21 mouse cellular contexts compared by ENCODE assay signal in genomic region chr6:113662964-113663700, GRCm38 (mm10). TPM values are rescaled to one million over a fixed set of nuclear protein-coding genes. Genes with fewer than 3 reads are reported as not detected.
DNase-seq lines count a peak whose midpoint lies in the region; ATAC-seq and TF ChIP-seq lines count a peak whose summit lies in the region.
"Had no signal": no experiment of that assay in that cellular context is flagged by ENCODE, and none has a peak within 500 bp of the region (broad histone marks: within the 10 kb centered on the region; RNA-seq: fewer than 3 reads in every experiment).

No protein-coding gene starts in this region.

- H3K36me3 ChIP-seq in intestine, postnatal 0 days (ENCODE audit: control insufficient read depth, insufficient read depth): peaks cover 7% of the 10 kb centered on the region
- H3K36me3 ChIP-seq in intestine, embryonic 15.5 days: no peaks in the 10 kb centered on the region
- peaks cover 15% of the 10 kb centered on the region; the same call in 1 of the 2 replicates for H3K36me3 ChIP-seq in macrophage (ENCODE audit: inconsistent target)
- H3K36me3 ChIP-seq in heart, embryonic 11.5 days (ENCODE audit: control insufficient read depth, insufficient read depth, low read length): no peaks in the 10 kb centered on the region
- H3K36me3 ChIP-seq: embryonic facial prominence, embryonic 10.5 days; forebrain, embryonic 10.5 days; midbrain, embryonic 15.5 days; neural tube, embryonic 15.5 days; stomach, embryonic 15.5 days had no signal

- H3K9ac ChIP-seq in intestine, postnatal 0 days (ENCODE audit: low read depth, low read length): no peak overlapping the region
- H3K9ac ChIP-seq in intestine, embryonic 15.5 days: no peak overlapping the region
- H3K9ac ChIP-seq in heart, embryonic 11.5 days (ENCODE audit: low read depth, low read length): no peak overlapping the region
- H3K9ac ChIP-seq: midbrain, embryonic 15.5 days; neural tube, embryonic 15.5 days; stomach, embryonic 15.5 days had no signal

- H3K27ac ChIP-seq in intestine, postnatal 0 days (ENCODE audit: low read depth, low read length): peak overlapping the region; percentile 15; the same call in 1 of the 2 replicates
- no peak overlapping the region for H3K27ac ChIP-seq in intestine, embryonic 15.5 days
- H3K27ac ChIP-seq in macrophage: peak overlapping the region; percentile 94
- no peak overlapping the region for H3K27ac ChIP-seq in heart, embryonic 11.5 days (ENCODE audit: low read depth, low read length)
- H3K27ac ChIP-seq: embryonic facial prominence, embryonic 10.5 days; forebrain, embryonic 10.5 days; midbrain, embryonic 15.5 days; neural tube, embryonic 15.5 days; stomach, embryonic 15.5 days had no signal

- intact Hi-C loops in left cerebral cortex, postnatal 25 days (cut with DNase I): no loop called here

- H3K9me3 ChIP-seq in intestine, postnatal 0 days (ENCODE audit: control insufficient read depth): no peaks in the 10 kb centered on the region
- H3K9me3 ChIP-seq in intestine, embryonic 15.5 days: no peaks in the 10 kb centered on the region
- no peaks in the 10 kb centered on the region for H3K9me3 ChIP-seq in heart, embryonic 11.5 days (replicated peaks; ENCODE audit: control insufficient read depth, low read length)
- H3K9me3 ChIP-seq: embryonic facial prominence, embryonic 10.5 days; neural tube, embryonic 15.5 days; stomach, embryonic 15.5 days had no signal

- peaks cover 19% of the 10 kb centered on the region; the same call in 1 of the 2 replicates for H3K4me1 ChIP-seq in intestine, postnatal 0 days (replicated peaks; ENCODE audit: control insufficient read depth, insufficient read depth, low read length)
- peaks cover 22% of the 10 kb centered on the region for H3K4me1 ChIP-seq in intestine, embryonic 15.5 days (replicated peaks)
- H3K4me1 ChIP-seq in heart, embryonic 11.5 days (ENCODE audit: control insufficient read depth, insufficient read depth, low read length): peaks cover 21% of the 10 kb centered on the region
- H3K4me1 ChIP-seq: midbrain, embryonic 15.5 days; neural tube, embryonic 15.5 days had no signal

- 92% methylated on average over 8 of the region's 8 CpGs for WGBS in intestine, postnatal 0 days
- WGBS in intestine, embryonic 15.5 days: 97% methylated on average over 8 of the region's 8 CpGs
- 72% methylated on average over 8 of the region's 8 CpGs for WGBS in macrophage (ENCODE audit: missing documents)
- WGBS in heart, embryonic 11.5 days (ENCODE audit: insufficient replicate concordance): 95% methylated on average over 8 of the region's 8 CpGs

- no peak for ATAC-seq in intestine, postnatal 0 days
- no peak for ATAC-seq in intestine, embryonic 15.5 days
- no peak for ATAC-seq in heart, embryonic 11.5 days (replicated peaks; ENCODE audit: insufficient number of reproducible peaks, low FRiP score, low TSS enrichment)
- ATAC-seq: midbrain, embryonic 15.5 days had no signal

- H3K79me2 ChIP-seq in macrophage (ENCODE audit: inconsistent target): peaks cover 88% of the 10 kb centered on the region

- no peak overlapping the region for H3K4me3 ChIP-seq in intestine, postnatal 0 days (ENCODE audit: low read depth, low read length)
- no peak overlapping the region for H3K4me3 ChIP-seq in intestine, embryonic 15.5 days (replicated peaks)
- H3K4me3 ChIP-seq in macrophage (ENCODE audit: inconsistent target): no peak overlapping the region
- H3K4me3 ChIP-seq in heart, embryonic 11.5 days (ENCODE audit: low read depth, low read length): no peak overlapping the region
- H3K4me3 ChIP-seq: embryonic facial prominence, embryonic 10.5 days; forebrain, embryonic 10.5 days; midbrain, embryonic 15.5 days; neural tube, embryonic 15.5 days; stomach, embryonic 15.5 days had no signal

- H3K27me3 ChIP-seq in intestine, postnatal 0 days (replicated peaks; ENCODE audit: control insufficient read depth, insufficient read depth, low read length): no peaks in the 10 kb centered on the region
- no peaks in the 10 kb centered on the region for H3K27me3 ChIP-seq in intestine, embryonic 15.5 days (replicated peaks)
- H3K27me3 ChIP-seq in heart, embryonic 11.5 days (ENCODE audit: control insufficient read depth, insufficient read depth, low read length): no peaks in the 10 kb centered on the region
- H3K27me3 ChIP-seq: midbrain, embryonic 15.5 days; neural tube, embryonic 15.5 days; stomach, embryonic 15.5 days had no signal

- no peak overlapping the region for H3K4me2 ChIP-seq in intestine, postnatal 0 days (replicated peaks; ENCODE audit: low read depth)
- no peak overlapping the region for H3K4me2 ChIP-seq in intestine, embryonic 15.5 days (replicated peaks)
- no peak overlapping the region for H3K4me2 ChIP-seq in heart, embryonic 11.5 days
- H3K4me2 ChIP-seq: midbrain, embryonic 15.5 days; neural tube, embryonic 15.5 days; stomach, embryonic 15.5 days had no signal

- peak; percentile 43 for TF ChIP-seq CTCF in intestine, postnatal 0 days (IDR thresholded peaks at IDR 0.05; ENCODE audit: low read depth)

- DNase-seq in B cell, adult 2 months: peak; percentile 74 to 76
- DNase-seq in T-cell, adult 2 months (ENCODE audit: low spot score): peak; percentile 22
- no peak for DNase-seq in frontal cortex, postnatal 14 days (ENCODE audit: low spot score in 2 of 2)
- no peak for DNase-seq in left cerebral cortex, postnatal 25 days (ENCODE audit: low spot score in 2 of 2)
- DNase-seq: adrenal gland, adult 8-10 months; cerebellum, adult 9-10 months; kidney, adult 18-20 months had no signal

RNA-seq across cellular contexts. Expression of gene Irak2, which starts 24.9 kb away (rescaled TPM):
- 21.2 and 26.1 TPM in 2 replicates for polyA plus RNA-seq in intestine, postnatal 0 days (2015; fragmentation: Nextera tagmentation; extraction: Ambion mirVana)
- 11.0 and 13.9 TPM in 2 replicates for polyA plus RNA-seq in intestine, embryonic 15.5 days (2015; fragmentation: Nextera tagmentation; extraction: Ambion mirVana)
- 100 to 1,000 TPM; 124 to 877 (median 414) TPM for total RNA-seq in macrophage (2018; cell fraction: chromatin; rRNA removed)
- 100 to 1,000 TPM in 6 of 26 experiments, 10 to 100 TPM in 20; 31.3 to 188 (median 58.0) TPM for total RNA-seq in macrophage (2018; cell fraction: cytosol; rRNA removed)
- 100 to 1,000 TPM in 23 of 26 experiments, 10 to 100 TPM in 3; 76.4 to 499 (median 338) TPM for total RNA-seq in macrophage (2018; cell fraction: nucleus; rRNA removed)
- 37.2 to 60.7 TPM (median 44.6 TPM) in 3 replicates for polyA plus RNA-seq in macrophage (2018)
- total RNA-seq in left cerebral cortex, postnatal 25 days (2021): 10 to 100 TPM; 18.5 to 21.1 TPM
- polyA plus RNA-seq in heart, embryonic 11.5 days (2014; fragmentation: Nextera tagmentation; extraction: Ambion mirVana): 6.7 and 7.2 TPM in 2 replicates

RNA-seq across cellular contexts. Expression of gene Tatdn2, which starts 33.7 kb away (rescaled TPM):
- polyA plus RNA-seq in intestine, postnatal 0 days (2015; fragmentation: Nextera tagmentation; extraction: Ambion mirVana): 1.1 and 1.5 TPM in 2 replicates
- 0.97 and 1.2 TPM in 2 replicates for polyA plus RNA-seq in intestine, embryonic 15.5 days (2015; fragmentation: Nextera tagmentation; extraction: Ambion mirVana)
- total RNA-seq in macrophage (2018; cell fraction: chromatin; rRNA removed): 100 to 1,000 TPM in 25 of 26 experiments, 10 to 100 TPM in 1; 60.7 to 404 (median 167) TPM
- total RNA-seq in macrophage (2018; cell fraction: cytosol; rRNA removed): 10 to 100 TPM; 34.1 to 79.6 (median 45.1) TPM
- 100 to 1,000 TPM in 14 of 26 experiments, 10 to 100 TPM in 12; 68.7 to 260 (median 106) TPM for total RNA-seq in macrophage (2018; cell fraction: nucleus; rRNA removed)
- 31.1 to 76.3 TPM (median 53.5 TPM) in 3 replicates for polyA plus RNA-seq in macrophage (2018)
- 10 to 100 TPM; 67.1 to 71.7 TPM for total RNA-seq in left cerebral cortex, postnatal 25 days (2021)
- 0.93 and 1.1 TPM in 2 replicates for polyA plus RNA-seq in heart, embryonic 11.5 days (2014; fragmentation: Nextera tagmentation; extraction: Ambion mirVana)

RNA-seq across cellular contexts. Expression of gene Vhl, which starts 39.4 kb away (rescaled TPM):
- 18.4 and 20.6 TPM in 2 replicates for polyA plus RNA-seq in intestine, postnatal 0 days (2015; fragmentation: Nextera tagmentation; extraction: Ambion mirVana)
- polyA plus RNA-seq in intestine, embryonic 15.5 days (2015; fragmentation: Nextera tagmentation; extraction: Ambion mirVana): 33.3 and 37.5 TPM in 2 replicates
- total RNA-seq in macrophage (2018; cell fraction: chromatin; rRNA removed): 10 to 100 TPM in 4 of 26 experiments, 1 to 10 TPM in 22; 2.6 to 11.8 (median 7.7) TPM
- total RNA-seq in macrophage (2018; cell fraction: cytosol; rRNA removed): 10 to 100 TPM in 23 of 26 experiments, 1 to 10 TPM in 3; 7.6 to 18.9 (median 14.0) TPM
- 10 to 100 TPM in 17 of 26 experiments, 1 to 10 TPM in 9; 4.2 to 18.9 (median 11.0) TPM for total RNA-seq in macrophage (2018; cell fraction: nucleus; rRNA removed)
- polyA plus RNA-seq in macrophage (2018): 9.9 to 17.1 TPM (median 13.7 TPM) in 3 replicates
- total RNA-seq in left cerebral cortex, postnatal 25 days (2021): 10 to 100 TPM; 50.4 to 51.4 TPM
- polyA plus RNA-seq in heart, embryonic 11.5 days (2014; fragmentation: Nextera tagmentation; extraction: Ambion mirVana): 31.2 and 40.9 TPM in 2 replicates

RNA-seq across cellular contexts. Expression of gene Ghrl, which starts 56.5 kb away (rescaled TPM):
- polyA plus RNA-seq in intestine, postnatal 0 days (2015; fragmentation: Nextera tagmentation; extraction: Ambion mirVana): 139 and 148 TPM in 2 replicates
- polyA plus RNA-seq in intestine, embryonic 15.5 days (2015; fragmentation: Nextera tagmentation; extraction: Ambion mirVana): 103 and 125 TPM in 2 replicates
- 10 to 100 TPM in 1 of 26 experiments, 1 to 10 TPM in 1, not detected in 24; 1.4 to 12.2 TPM for total RNA-seq in macrophage (2018; cell fraction: chromatin; rRNA removed)
- total RNA-seq in macrophage (2018; cell fraction: cytosol; rRNA removed): not detected
- 1 to 10 TPM in 5 of 26 experiments, not detected in 21; 2.2 to 5.5 (median 3.4) TPM for total RNA-seq in macrophage (2018; cell fraction: nucleus; rRNA removed)
- not detected in 3 replicates for polyA plus RNA-seq in macrophage (2018)
- not detected for total RNA-seq in left cerebral cortex, postnatal 25 days (2021)
- polyA plus RNA-seq in heart, embryonic 11.5 days (2014; fragmentation: Nextera tagmentation; extraction: Ambion mirVana): 0.66 and 0.69 TPM in 2 replicates
- total RNA-seq: G1E; gastrocnemius, postnatal 4 days; heart, postnatal 25 days; left cerebral cortex, postnatal 14 days had no signal
- polyA plus RNA-seq: embryonic facial prominence, embryonic 10.5 days; forebrain, embryonic 10.5 days; G1E; lung, embryonic 16.5 days had no signal

RNA-seq across cellular contexts. Expression of gene Brk1, which starts 58.6 kb away (rescaled TPM):
- polyA plus RNA-seq in intestine, postnatal 0 days (2015; fragmentation: Nextera tagmentation; extraction: Ambion mirVana): 185 and 187 TPM in 2 replicates
- polyA plus RNA-seq in intestine, embryonic 15.5 days (2015; fragmentation: Nextera tagmentation; extraction: Ambion mirVana): 198 and 201 TPM in 2 replicates
- 10 to 100 TPM; 15.4 to 54.4 (median 26.9) TPM for total RNA-seq in macrophage (2018; cell fraction: chromatin; rRNA removed)
- total RNA-seq in macrophage (2018; cell fraction: cytosol; rRNA removed): 100 to 1,000 TPM; 145 to 203 (median 173) TPM
- total RNA-seq in macrophage (2018; cell fraction: nucleus; rRNA removed): 10 to 100 TPM; 32.5 to 92.7 (median 63.3) TPM
- polyA plus RNA-seq in macrophage (2018): 119 to 193 TPM (median 182 TPM) in 3 replicates
- total RNA-seq in left cerebral cortex, postnatal 25 days (2021): 100 to 1,000 TPM; 249 to 254 TPM
- 186 and 188 TPM in 2 replicates for polyA plus RNA-seq in heart, embryonic 11.5 days (2014; fragmentation: Nextera tagmentation; extraction: Ambion mirVana)

Comparison
In these comparisons a context has a peak if more than half of its experiments do, and no peak if none do; other contexts are left out.
1. H3K27ac ChIP-seq: peak in intestine, postnatal 0 days (single experiment) and macrophage (single experiment); none in intestine, embryonic 15.5 days (single experiment) and heart, embryonic 11.5 days (single experiment).
2. DNase-seq: peak in B cell, adult 2 months (2 of 2) and T-cell, adult 2 months (single experiment); none in frontal cortex, postnatal 14 days (0 of 2) and left cerebral cortex, postnatal 25 days (0 of 2).
3. RNA of gene Tatdn2, which starts 33.7 kb away (polyA plus RNA-seq): 31.1 to 76.3 TPM in macrophage; 1.1 to 1.5 TPM in intestine, postnatal 0 days, 0.97 to 1.2 TPM in intestine, embryonic 15.5 days and 0.93 to 1.1 TPM in heart, embryonic 11.5 days; every median in the first group is over 10 times any median in the second.